Mouse (Mus musculus) olfactory bulb, adult 2 months (tissue): ENCODE results near the gene Cyp2d34.

Experiments used
- CTCF ChIP-seq: fragments of 200-500 bp; IDR thresholded peaks from 2 replicates; pipeline ENCODE4 v1.5.1; 2012; ENCODE audit warnings: low read depth, mild to moderate bottlenecking, low read length, moderate library complexity; ENCODE audit not compliant: insufficient read depth
- POLR2A ChIP-seq: fragments of 200-500 bp; IDR thresholded peaks from 2 replicates; pipeline ENCODE4 v1.6.1; 2012; ENCODE audit warnings: mild to moderate bottlenecking, low read depth, low read length, moderate library complexity; ENCODE audit not compliant: insufficient read depth

DNA sequence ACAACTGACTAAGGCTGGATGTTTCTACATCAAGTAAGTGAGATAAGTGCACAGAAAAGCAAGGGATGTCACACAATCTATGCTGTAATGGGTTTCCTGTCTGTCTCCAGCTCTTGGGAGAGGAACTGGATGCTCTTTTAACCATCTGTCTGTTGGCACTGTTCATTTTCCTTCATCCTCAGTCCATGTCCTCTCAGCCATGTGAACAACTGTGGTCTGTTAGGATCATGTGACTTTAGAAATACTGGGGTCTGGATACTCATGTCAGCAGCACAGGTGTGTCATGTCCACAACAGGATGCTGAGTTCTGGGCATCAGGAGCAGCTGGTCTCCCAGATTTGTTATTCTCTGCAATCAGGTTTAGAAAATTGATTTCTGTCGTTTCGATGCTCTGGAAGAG, 35.6 kb upstream of the Cyp2d34 start:
- no peak for TF ChIP-seq POLR2A
- TF ChIP-seq CTCF, result no peak
